Mouse (Mus musculus) spleen, embryonic (tissue): ENCODE data around the gene Olfr803.

Experiments used
- CTCF ChIA-PET: fragments of 350-600 bp; sonication (Branson Sonifier 250); formaldehyde crosslinking; loops from one replicate; lab custom pipeline; 2022; lab: Charles Lee

Olfr803 gene

DNA sequence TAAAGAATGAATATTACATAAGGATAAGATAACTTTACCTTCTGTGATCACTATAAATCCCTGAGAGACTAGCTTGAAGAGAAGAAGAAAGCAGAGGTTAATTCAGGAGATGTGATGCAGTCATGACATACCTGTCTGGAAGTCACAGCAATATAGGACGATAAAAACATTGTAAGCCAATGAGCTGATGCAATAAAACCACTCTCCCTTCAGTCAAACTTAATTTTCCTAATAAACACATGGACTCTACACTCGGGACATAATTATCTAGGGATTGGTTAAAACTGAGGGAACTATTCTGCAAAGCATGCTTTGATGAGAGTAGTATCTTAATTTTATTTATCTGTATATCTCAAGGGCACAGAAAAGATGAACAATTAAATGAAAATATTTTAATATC is at the start of gene Olfr803:
TSS of gene Olfr803 (minus strand) at position 101 of the 400 bp plus-strand sequence.
- CTCF ChIA-PET = no interaction called here

DNA sequence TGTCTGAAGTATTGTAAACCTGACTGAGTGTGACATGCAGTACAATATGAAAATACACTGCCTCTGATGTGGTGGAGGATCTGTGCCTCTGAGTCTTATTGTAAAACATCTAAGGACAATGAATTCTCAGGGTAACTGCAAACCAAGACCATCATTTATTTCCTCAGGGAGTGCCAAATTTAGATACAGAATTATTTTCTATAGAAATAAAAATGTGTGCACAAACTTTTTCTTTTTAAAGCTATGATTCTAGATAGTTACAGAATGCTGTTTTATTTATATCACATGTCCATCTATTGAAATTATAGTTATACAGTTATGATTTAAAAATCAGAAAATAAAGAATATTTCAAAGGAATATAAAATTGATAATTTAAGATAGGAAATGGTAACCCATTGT is 47.7 kb upstream of the Olfr803 start, which contains the start of gene Olfr806:
TSS of gene Olfr806 (minus strand) at position 101 of the 400 bp plus-strand sequence.
- CTCF ChIA-PET = no interaction called here

DNA sequence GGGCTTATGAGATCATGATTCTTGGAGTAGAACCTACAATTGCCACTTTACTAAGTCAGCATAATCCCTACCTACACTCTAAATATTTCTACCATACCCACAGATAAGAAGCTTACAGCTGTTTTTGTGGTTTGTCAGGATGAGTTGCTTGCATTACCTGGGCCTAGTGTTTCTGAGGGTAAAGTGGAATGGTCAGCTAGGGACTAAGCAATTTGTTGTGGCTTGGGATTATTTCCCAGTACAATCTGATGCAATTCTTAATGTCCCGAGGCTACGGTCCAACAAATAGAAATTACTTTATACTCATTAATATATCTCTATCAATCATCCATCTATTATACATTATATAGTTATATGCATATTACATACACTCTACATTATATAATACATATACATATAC is 35.2 kb upstream of the Olfr803 start, which contains the start of gene Olfr805:
TSS of gene Olfr805 (minus strand) at position 101 of the 400 bp plus-strand sequence.
- CTCF ChIA-PET = no interaction called here

DNA sequence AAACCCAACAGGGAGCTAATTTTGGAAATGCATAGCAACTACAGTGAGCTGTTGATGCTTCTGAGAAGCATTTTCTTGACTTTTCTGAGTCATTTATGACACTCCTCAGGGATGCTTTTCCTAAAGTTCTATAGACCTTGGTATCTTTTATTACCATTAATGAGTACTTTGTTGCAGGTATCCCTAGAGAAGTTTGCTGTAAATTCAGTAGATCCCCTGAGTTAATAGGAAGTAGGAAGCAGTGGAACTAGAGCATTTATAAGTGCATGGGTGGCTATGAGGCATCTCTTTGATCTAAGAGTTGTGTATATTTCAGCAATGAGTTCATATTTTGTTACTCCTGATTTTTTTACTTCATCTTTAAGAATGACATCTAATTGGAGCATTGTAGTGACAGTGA is 8.8 kb upstream of the Olfr803 start, which contains the start of gene Olfr804:
TSS of gene Olfr804 (plus strand) at position 301 of the 400 bp plus-strand sequence.
- CTCF ChIA-PET = no interaction called here

DNA sequence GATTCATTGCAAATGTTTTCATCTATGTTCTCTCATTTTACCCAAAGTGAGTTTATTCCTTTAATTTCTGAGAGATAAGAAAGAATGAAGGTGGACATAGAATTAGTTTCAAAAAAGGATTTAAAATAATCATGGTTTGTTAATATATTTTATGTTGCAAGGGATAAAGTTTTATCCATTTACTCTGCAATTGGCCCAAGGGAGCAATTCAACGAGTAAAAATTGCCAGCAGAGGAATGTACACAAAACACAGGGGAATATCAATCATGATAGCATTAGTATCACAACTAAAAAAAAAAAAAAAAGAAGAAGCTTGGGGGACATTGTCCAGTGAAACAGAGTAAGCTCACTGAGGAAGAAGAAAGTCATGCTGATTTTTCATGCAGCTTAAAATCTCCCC is 6.0 kb downstream of the Olfr803 start, which contains the start of gene Olfr802:
TSS of gene Olfr802 (minus strand) at position 101 of the 400 bp plus-strand sequence.
- CTCF ChIA-PET = no interaction called here

DNA sequence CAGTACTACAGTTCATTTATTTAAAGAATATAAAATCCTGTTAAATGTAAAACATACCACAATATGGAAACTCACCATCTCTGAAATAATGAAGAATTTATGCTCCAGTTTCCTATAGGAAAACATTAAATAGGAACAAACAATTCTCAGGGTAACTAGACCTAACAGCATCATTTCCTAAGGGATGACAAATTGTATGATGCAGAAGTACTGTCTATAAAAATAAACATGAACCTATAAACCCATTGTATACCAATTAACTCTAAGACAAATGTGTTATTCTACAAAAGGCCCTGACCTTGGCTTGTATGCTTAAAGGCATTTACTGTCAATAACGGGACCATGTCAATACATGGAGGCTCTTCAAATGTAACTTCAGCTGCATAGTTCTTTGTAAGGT is 20.3 kb downstream of the Olfr803 start, which contains the start of gene Olfr801:
TSS of gene Olfr801 (minus strand) at position 101 of the 400 bp plus-strand sequence.
- CTCF ChIA-PET = no interaction called here

DNA sequence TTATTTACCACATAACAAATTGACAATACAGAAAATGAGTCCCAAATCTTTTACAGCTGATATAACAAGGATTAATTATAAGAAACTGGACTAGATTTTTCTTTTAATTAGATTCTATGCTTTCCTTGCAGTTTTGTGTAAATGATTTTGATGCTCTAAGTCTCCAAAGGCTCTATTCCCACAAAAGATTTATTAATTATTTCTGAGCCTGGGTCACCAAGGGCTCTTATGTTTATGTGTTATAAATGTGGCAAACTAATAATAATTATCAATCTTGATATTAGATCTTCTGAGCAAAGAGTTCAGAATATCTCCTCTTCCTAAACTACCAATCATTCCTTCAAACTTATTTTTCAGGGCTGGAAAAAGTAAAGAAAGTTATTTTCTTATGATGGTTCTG is 36.7 kb downstream of the Olfr803 start, which contains the start of gene Olfr800:
TSS of gene Olfr800 (plus strand) at position 301 of the 400 bp plus-strand sequence.
- CTCF ChIA-PET = no interaction called here

DNA sequence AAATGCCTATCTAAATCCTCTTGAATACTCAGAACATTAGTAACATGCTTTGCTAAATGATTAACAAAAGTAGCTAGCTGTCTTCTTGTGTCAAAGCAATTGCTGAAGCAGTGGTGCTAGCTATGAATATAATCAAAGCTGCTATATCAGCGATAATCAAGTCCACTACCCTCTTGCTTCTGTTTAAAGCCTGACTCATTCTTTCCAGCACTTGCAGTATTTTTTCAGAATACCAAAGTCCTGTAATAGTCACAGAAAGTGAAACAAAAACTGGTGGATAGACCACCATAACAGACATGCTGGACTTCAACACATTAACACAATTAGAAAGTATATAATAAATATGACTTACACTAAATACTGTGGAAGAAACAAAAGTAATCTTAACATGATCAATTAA is 42.3 kb downstream of the Olfr803 start:
- CTCF ChIA-PET = no interaction called here
